Mouse (Mus musculus): ENCODE results near the gene Yipf6.
A peak's percentile ranks its signal among the peaks of the same experiment; 100 is the strongest.
"Not testable (repeated sequence)": the region's sequence is repeated elsewhere in the genome, so short reads cannot be mapped to it uniquely, and the experiment has no call there.

Gene Yipf6

GRCm38 (mm10) chrX:98936101-98936500 lies at the start of gene Yipf6:
Yipf6 (plus strand) TSS chrX:98936316.
- DNase-seq (ENCODE audit: extremely low spot score, low spot score), result no peak

DNA sequence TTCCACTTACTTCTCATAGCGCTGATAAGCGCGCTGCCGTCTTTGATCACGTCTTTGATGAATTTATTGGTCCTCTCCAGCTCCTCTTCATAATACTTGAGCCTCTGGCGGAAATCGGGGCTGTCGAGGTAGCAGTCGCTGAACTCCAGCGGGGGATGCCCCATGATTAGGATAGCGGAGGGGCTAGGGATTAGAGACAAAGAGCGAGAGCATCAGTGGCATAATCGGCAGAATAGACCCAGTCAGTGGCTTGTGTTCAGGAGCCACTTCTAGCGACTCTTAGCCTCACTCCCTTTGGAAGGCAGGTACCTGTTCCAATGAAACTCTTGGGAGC lies 46.1 kb upstream of the Yipf6 start:
- DNase-seq (ENCODE audit: extremely low spot score, low spot score), result no peak

GRCm38 (mm10) chrX:98890406-98891116 lies 45.6 kb upstream of the Yipf6 start, which contains the start of gene Ophn1:
Ophn1 (minus strand) TSS chrX:98891025.
- peak; percentile 59 for DNase-seq (ENCODE audit: extremely low spot score, low spot score)

DNA sequence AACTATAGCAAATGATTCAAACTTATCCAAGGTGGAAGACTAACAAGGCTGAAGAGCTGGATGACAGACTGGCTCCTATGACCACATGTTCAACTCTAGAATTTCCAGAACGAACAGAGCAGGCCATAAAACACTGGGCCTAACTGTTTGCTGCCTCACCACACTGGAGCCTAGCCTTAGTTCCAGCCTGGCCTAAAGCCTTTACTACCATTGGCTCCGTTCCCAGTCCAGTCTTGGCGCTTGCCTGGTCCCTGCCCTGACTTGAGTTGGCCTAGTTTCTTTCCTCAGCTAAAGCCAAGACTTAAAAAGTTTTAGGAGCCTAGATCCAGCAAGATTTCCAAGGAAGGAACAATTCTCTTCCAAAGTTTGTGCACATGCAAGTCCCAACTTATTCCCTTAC lies 37.8 kb upstream of the Yipf6 start:
- DNase-seq (ENCODE audit: extremely low spot score, low spot score), result no peak

GRCm38 (mm10) chrX:98904226-98904625 lies 31.9 kb upstream of the Yipf6 start:
- no peak for DNase-seq (ENCODE audit: extremely low spot score, low spot score)

DNA sequence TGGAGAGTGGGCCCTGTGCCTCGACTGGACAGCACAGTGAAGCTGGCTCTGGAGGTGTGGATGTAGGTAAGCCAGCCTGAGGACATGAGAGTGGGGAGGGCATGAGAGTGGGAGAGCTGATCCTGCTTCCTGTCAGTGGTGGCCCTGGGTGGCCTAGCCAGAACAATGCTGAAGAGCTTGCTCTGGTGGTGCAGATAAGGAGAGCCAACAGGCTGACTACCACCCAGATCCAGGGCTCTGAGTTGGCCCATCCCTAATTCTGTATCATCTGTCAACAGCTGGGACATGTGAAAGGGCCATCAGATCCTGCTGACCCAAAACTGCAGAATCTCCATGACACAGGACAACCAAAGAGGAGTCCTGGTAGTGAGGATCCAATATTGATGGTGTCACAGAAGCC lies 27.2 kb upstream of the Yipf6 start:
- no peak for DNase-seq (ENCODE audit: extremely low spot score, low spot score)

DNA sequence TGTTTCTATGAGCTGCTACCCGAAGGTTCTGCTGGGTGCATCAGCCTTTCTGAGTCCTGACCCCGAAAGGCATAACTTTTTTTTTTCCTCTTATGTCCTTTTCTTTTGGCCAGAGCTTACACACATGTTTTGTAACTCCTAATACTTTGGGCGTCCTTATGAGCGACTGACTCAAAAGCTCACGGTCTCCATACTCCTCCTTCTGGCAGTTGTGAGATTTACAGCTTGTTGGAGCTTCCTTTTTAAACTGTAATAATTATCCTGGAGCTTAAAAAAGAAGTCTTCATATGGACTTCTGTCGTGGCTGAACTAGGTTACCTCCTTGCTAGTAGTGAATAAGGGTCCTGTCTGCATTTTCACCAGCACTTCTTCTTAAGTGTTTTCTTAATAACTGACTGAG lies 16.7 kb upstream of the Yipf6 start:
- DNase-seq (ENCODE audit: extremely low spot score, low spot score), result no peak

DNA sequence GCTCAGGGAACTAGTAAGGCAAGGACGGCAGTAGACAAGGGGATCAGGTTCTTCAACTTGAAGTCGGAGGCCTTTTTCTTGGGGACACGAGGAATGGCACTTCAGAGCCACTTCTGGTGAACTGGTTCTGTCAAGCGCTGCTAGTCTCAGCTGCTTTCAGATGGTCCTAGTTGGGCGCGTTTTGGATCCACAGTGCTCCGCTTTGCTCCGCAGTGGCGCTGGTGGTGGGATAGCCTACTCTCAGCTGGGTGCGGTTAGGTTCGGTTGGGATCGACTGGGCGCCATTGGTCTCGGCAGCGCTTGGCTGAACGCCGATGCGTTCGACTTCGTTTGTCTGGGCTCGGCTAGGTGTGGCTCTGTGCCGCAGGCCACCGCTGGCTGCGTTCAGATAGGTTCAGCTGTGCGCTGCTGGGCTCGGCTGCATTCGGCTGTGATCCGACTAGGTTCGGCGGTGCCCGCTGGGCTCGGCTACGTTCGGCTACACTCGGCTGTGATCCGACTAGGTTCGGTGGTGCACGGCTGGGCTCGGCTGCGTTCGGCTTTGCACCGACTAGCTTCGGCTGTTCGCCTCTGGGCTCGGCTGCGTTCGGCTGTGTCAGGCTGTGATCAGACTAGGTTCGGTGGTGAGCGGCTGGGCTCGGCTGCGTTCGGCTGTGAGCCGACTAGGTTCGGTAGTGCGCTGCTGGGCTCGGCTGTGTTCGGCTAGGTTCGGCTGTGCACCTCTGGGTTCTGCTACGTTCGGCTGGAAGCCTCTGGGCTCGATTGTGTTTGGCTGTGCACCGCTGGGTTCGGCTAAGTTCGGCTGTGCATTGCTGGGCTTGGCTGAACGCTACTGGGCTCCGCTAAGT lies 815 bp downstream of the Yipf6 start:
- DNase-seq (ENCODE audit: extremely low spot score, low spot score), result peak; percentile 87

DNA sequence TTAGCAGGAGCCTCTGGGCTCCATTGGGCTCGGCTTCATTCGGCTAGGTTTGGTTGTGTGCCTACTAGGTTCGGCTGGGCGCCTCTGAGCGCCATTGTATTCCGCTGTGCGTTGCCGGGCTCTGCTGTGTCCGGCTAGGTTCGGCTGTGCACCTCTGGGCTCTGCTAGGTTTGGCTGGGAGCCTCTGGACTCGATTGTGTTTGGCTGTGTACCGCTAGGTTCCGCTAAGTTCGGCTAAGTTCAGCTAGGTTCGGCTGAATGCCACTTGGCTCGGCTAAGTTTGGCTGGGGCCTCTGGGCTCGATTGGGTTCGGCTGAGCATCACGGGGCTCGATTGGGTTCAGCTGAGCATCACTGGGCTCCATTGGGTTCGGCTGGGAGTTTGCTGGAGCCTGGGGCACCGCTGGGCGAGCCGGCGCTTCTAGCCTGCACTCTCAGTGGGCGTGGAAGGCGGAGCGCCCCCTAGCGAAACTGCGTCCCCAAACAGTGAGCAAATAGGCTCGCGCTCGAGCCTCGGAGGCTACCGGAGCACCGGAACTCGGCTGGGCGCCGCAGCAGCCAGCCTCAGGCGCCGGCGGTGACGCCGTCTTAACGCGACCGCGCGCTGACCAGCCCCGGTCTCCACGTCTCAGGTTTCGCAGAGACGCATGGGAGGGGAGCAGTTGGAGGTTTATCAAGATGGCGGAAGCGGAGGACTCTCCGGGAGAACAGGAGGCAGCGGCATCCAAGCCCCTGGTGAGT lies 1.6 kb downstream of the Yipf6 start:
- DNase-seq (ENCODE audit: extremely low spot score, low spot score), result peak; percentile 89

GRCm38 (mm10) chrX:98953941-98954340 lies 17.8 kb downstream of the Yipf6 start:
- peak; percentile 15 for DNase-seq (ENCODE audit: extremely low spot score, low spot score)

GRCm38 (mm10) chrX:98958287-98958686 lies 22.2 kb downstream of the Yipf6 start:
- no peak for DNase-seq (ENCODE audit: extremely low spot score, low spot score)

GRCm38 (mm10) chrX:98959050-98959449 lies 22.9 kb downstream of the Yipf6 start:
- DNase-seq (ENCODE audit: extremely low spot score, low spot score), result no peak

DNA sequence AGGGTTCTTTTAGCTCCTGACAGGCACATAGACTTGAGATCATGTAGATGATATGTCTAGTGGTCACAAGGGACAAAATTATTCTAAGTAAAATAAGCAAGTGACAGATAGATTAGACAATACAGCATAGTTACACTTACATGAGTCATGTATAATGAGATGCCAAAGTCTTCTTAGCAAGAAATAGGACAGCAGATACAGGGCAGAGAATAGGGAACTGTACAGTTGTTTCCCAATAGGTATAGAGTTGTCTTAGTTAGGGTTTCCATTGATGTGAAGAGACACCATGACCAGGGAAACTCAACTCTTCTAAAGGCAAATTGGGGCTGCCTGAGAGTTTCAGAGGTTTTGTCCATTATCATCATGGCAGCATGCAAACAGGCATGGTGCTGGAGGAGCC lies 27.6 kb downstream of the Yipf6 start:
- no peak for DNase-seq (ENCODE audit: extremely low spot score, low spot score)

GRCm38 (mm10) chrX:98964513-98964912 lies 28.4 kb downstream of the Yipf6 start:
- DNase-seq (ENCODE audit: extremely low spot score, low spot score), result no peak

DNA sequence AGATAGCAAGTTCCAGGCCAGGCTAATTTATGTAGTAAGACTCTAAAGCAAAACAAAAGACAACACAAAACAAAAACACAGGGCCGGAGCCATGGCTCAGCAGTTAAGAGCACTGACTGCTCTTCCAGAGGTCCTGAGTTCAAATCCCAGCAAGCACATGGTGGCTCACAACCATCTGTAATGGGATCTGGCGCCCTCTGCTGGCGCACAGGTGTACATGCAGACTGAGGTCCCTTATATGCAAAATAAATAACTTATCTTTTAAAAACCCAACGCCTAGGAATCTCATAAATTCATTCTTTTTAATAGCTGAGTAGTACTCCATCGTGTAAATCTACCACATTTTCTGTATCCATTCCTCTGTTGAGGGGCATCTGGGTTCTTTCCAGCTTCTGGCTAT lies 50.5 kb downstream of the Yipf6 start:
- not testable (repeated sequence) for DNase-seq (ENCODE audit: extremely low spot score, low spot score)

DNA sequence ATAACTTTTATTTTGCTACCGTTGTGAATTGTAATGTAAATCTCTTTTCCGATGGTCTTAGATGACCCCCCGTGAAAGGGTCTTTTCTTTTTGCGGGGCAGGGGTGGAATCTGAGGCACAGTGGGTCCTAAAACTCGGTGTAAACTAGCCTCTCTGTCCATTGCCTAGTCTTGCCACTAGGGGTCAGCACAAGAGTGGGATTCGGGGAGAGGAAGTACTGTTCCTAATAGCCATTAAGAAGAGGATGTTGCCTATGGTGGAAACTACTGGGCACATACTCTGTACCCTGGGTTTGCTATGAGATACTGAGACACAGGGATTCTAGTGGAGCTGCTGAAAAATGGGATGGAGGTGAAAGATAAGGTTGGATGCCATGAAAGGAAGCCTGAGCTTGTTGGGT lies 53.5 kb downstream of the Yipf6 start:
- peak; percentile 45 for DNase-seq (ENCODE audit: extremely low spot score, low spot score)
